Comparison of ENCODE assay signal across 9 mouse cellular contexts in the genomic region with DNA sequence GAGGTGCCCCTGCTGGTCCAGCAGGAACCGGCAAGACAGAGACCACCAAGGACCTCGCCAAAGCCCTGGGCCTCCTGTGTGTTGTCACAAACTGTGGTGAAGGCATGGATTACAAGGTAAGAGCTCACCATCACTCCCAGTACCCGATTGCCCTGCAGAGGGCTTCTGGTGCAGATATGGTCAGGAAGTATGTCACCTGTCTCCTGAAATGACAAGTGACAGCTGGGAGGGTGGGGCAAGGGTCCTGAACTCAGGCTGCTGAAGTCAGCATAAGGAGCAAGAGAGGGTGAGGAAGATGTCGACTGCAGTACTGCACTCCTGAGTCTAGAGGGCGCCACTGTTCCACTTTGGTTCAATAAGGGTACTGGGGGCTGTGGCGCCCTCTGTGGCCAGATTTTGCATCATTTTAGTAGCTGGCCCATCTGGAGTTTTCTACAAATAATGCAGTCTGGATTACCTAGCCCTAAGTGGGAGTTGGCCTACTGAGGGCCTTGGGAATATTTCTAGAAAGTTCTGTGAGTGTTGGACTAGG. TPM values are rescaled to one million over a fixed set of nuclear protein-coding genes. Genes with fewer than 3 reads are reported as not detected.
DNase-seq lines count a peak whose midpoint lies in the region; ATAC-seq and TF ChIP-seq lines count a peak whose summit lies in the region.
"Had no signal": no experiment of that assay in that cellular context is flagged by ENCODE, and none has a peak within 500 bp of the region (broad histone marks: within the 10 kb centered on the region; RNA-seq: fewer than 3 reads in every experiment).

No protein-coding gene starts in this region.

- ATAC-seq in kidney, embryonic 16.5 days (ENCODE audit: low FRiP score, low TSS enrichment): no peak

- TF ChIP-seq CTCF in kidney, adult 2 months (conservative IDR thresholded peaks at IDR 0.05; ENCODE audit: insufficient read depth, insufficient read length, low read depth, low read length): peak; percentile 66
- TF ChIP-seq CTCF in olfactory bulb, adult 2 months (IDR thresholded peaks at IDR 0.05; ENCODE audit: insufficient read depth, low read depth, low read length): peak; percentile 57

- peak; percentile 37 for DNase-seq in kidney, adult 2 months
- peak; percentile 38 for DNase-seq in Muller cell, postnatal 12 days (ENCODE audit: inconsistent ontology term)
- peak; percentile 80 for DNase-seq in cerebellum, adult 8-10 months
- peak; percentile 11 for DNase-seq in gastrocnemius, postnatal 25 days
- peak; percentile 19 to 43 for DNase-seq in left cerebral cortex, adult 8-10 months (ENCODE audit: low spot score in 2 of 2)
- DNase-seq in urinary bladder, adult 18-20 months (ENCODE audit: low spot score in 2 of 2): no peak

- no peaks in the 10 kb centered on the region for H3K27me3 ChIP-seq in kidney, adult 2 months (replicated peaks; ENCODE audit: control insufficient read depth, insufficient read depth, low read length)
- no peaks in the 10 kb centered on the region for H3K27me3 ChIP-seq in kidney, embryonic 16.5 days (ENCODE audit: insufficient read depth, low read length)

- no peak overlapping the region for H3K4me2 ChIP-seq in kidney, embryonic 16.5 days (replicated peaks; ENCODE audit: low read depth, low read length)
- H3K4me2 ChIP-seq: heart, embryonic 13.5 days had no signal

- H3K4me1 ChIP-seq in kidney, adult 2 months (ENCODE audit: control insufficient read depth, insufficient read depth, low read length): no peaks in the 10 kb centered on the region
- no peaks in the 10 kb centered on the region for H3K4me1 ChIP-seq in kidney, embryonic 16.5 days (ENCODE audit: insufficient read depth, low read length)
- H3K4me1 ChIP-seq in olfactory bulb, adult 2 months (ENCODE audit: control insufficient read depth, insufficient read depth, low read length): no peaks in the 10 kb centered on the region
- H3K4me1 ChIP-seq: heart, embryonic 13.5 days had no signal

- no peak overlapping the region for H3K4me3 ChIP-seq in kidney, adult 2 months (ENCODE audit: insufficient read depth, low read depth, low read length)
- no peak overlapping the region for H3K4me3 ChIP-seq in kidney, embryonic 16.5 days (ENCODE audit: low read length)
- no peak overlapping the region for H3K4me3 ChIP-seq in olfactory bulb, adult 2 months (ENCODE audit: insufficient read depth, low read depth, low read length)
- H3K4me3 ChIP-seq: heart, embryonic 13.5 days had no signal

- H3K27ac ChIP-seq in kidney, adult 2 months (ENCODE audit: insufficient read depth, low read depth, low read length): no peak overlapping the region
- H3K27ac ChIP-seq in kidney, embryonic 16.5 days (ENCODE audit: low read length): no peak overlapping the region
- H3K27ac ChIP-seq in olfactory bulb, adult 2 months (ENCODE audit: insufficient read depth, low read depth, low read length): no peak overlapping the region
- H3K27ac ChIP-seq: heart, embryonic 13.5 days had no signal

- WGBS in kidney, adult 2 months: 54% methylated on average over 6 of the region's 6 CpGs
- whole genome bisulfite sequencing in kidney, embryonic 16.5 days: 57% methylated on average over 6 of the region's 6 CpGs
- 61% methylated on average over 6 of the region's 6 CpGs for WGBS in olfactory bulb, adult 2 months

- H3K9me3 ChIP-seq in kidney, embryonic 16.5 days (ENCODE audit: low read length): no peaks in the 10 kb centered on the region

- no peak overlapping the region for H3K9ac ChIP-seq in kidney, embryonic 16.5 days (replicated peaks; ENCODE audit: low read length)
- H3K9ac ChIP-seq: heart, embryonic 13.5 days had no signal

- H3K36me3 ChIP-seq in kidney, adult 2 months (ENCODE audit: control insufficient read depth, insufficient read depth, low read length): no peaks in the 10 kb centered on the region
- H3K36me3 ChIP-seq in kidney, embryonic 16.5 days (ENCODE audit: insufficient read depth, low read length): no peaks in the 10 kb centered on the region
- H3K36me3 ChIP-seq: heart, embryonic 13.5 days had no signal

- TF ChIP-seq POLR2A in kidney, adult 2 months (IDR thresholded peaks at IDR 0.05; ENCODE audit: low read depth, low read length): no peak
- TF ChIP-seq POLR2A in olfactory bulb, adult 2 months (IDR thresholded peaks at IDR 0.05; ENCODE audit: insufficient read depth, low read depth, low read length): no peak

RNA-seq across cellular contexts. Expression of a gene that starts 52.4 kb away (rescaled TPM):
- polyA plus RNA-seq in kidney, adult 2 months (2012; rRNA removed): 0.15 and 0.25 TPM in 2 replicates
- 0.12 and 0.15 TPM in 2 replicates for polyA plus RNA-seq in kidney, embryonic 16.5 days (2015; fragmentation: Nextera tagmentation; extraction: Ambion mirVana)
- under 1 TPM; 0.03 to 0.05 TPM for total RNA-seq in gastrocnemius, postnatal 25 days (2021)
- total RNA-seq in left cerebral cortex, adult 8-10 months (2022): under 1 TPM; 0.59 to 0.72 (median 0.67) TPM
- polyA plus RNA-seq in olfactory bulb, adult 2 months (2012; ENCODE audit: insufficient read depth, insufficient read length, low replicate concordance, missing spikeins): not detected in 2 replicates

Comparison
In these comparisons a context has a peak if more than half of its experiments do, and no peak if none do; other contexts are left out.
1. DNase-seq: peak in kidney, adult 2 months (single experiment), Muller cell, postnatal 12 days (single experiment), cerebellum, adult 8-10 months (single experiment), gastrocnemius, postnatal 25 days (single experiment) and left cerebral cortex, adult 8-10 months (2 of 2); none in urinary bladder, adult 18-20 months (0 of 2).